Mouse (Mus musculus) limb, embryonic 13.5 days (tissue): ENCODE measurements at regions not wholly inside any gene's neighbourhood (a gene's known extent, or its start where the extent isn't known, plus 50 kb on each side); places are given as distances from the start of the nearest gene placed in this dataset.

Experiments
- ATAC-seq: fragments of 200-750 bp; cut with Nextera tagmentation; 2 replicates; pipeline ENCODE4 v1.8.0; 2017; ENCODE audit warnings: low read depth, moderate number of reproducible peaks, moderate TSS enrichment; ENCODE audit not compliant: low FRiP score
- H3K27ac ChIP-seq: fragments of 300-500 bp; sonication (generic); 2 replicates; pipeline ENCODE4 v1.5.1; 2015; ENCODE audit warnings: inconsistent platforms, mild to moderate bottlenecking, moderate library complexity
- H3K27me3 ChIP-seq: fragments of 300-500 bp; sonication (generic); 2 replicates; pipeline ENCODE4 v1.6.1; 2015; ENCODE audit warnings: mild to moderate bottlenecking, inconsistent platforms
- H3K36me3 ChIP-seq: fragments of 300-500 bp; sonication (generic); 2 replicates; pipeline ENCODE4 v1.6.1; 2015; ENCODE audit warnings: inconsistent platforms, mild to moderate bottlenecking, moderate library complexity
- H3K4me1 ChIP-seq: fragments of 300-500 bp; sonication (generic); 2 replicates; pipeline ENCODE4 v1.6.1; 2015; ENCODE audit warnings: inconsistent platforms
- H3K4me2 ChIP-seq: fragments of 300-500 bp; sonication (generic); replicated peaks from 2 replicates; pipeline ENCODE4 v1.6.1; 2015; ENCODE audit warnings: inconsistent platforms, mild to moderate bottlenecking, moderate library complexity
- H3K4me3 ChIP-seq: fragments of 300-500 bp; sonication (generic); 2 replicates; pipeline ENCODE4 v1.5.1; 2015; ENCODE audit warnings: moderate library complexity, mild to moderate bottlenecking, inconsistent platforms
- H3K9ac ChIP-seq: fragments of 300-500 bp; sonication (generic); 2 replicates; pipeline ENCODE4 v1.6.1; 2015; ENCODE audit warnings: mild to moderate bottlenecking, inconsistent platforms
- H3K9me3 ChIP-seq: fragments of 300-500 bp; sonication (generic); 2 replicates; pipeline ENCODE4 v1.6.1; 2016; ENCODE audit warnings: inconsistent platforms
- WGBS: fragments of 180-500 bp; shearing (Covaris S2); methylation state at CpG from one replicate; pipeline ENCODE4 v1.1.7; 2015; 5-methylcytosine and 5-hydroxymethylcytosine counted together

- WGBS, result 47% methylated on average over 3 of the region's 3 CpGs
- H3K4me3 ChIP-seq, result no peak overlapping the region
- H3K4me2 ChIP-seq, result no peak overlapping the region
- no peaks in the 10 kb centered on the region for H3K4me1 ChIP-seq
- no peak overlapping the region for H3K9ac ChIP-seq
- no peak overlapping the region for H3K27ac ChIP-seq
- H3K36me3 ChIP-seq, result no peaks in the 10 kb centered on the region
- H3K27me3 ChIP-seq, result no peaks in the 10 kb centered on the region
- no peak for ATAC-seq
- no peaks in the 10 kb centered on the region for H3K9me3 ChIP-seq
Observed at GRCm38 (mm10) chr13:110712527-110712926, 317.7 kb downstream of the Plk2 start.

- H3K27me3 ChIP-seq, result no peaks in the 10 kb centered on the region
- no peak overlapping the region for H3K9ac ChIP-seq
- H3K27ac ChIP-seq, result no peak overlapping the region
- WGBS, result 64% methylated on average over 10 of the region's 10 CpGs
- no peaks in the 10 kb centered on the region for H3K36me3 ChIP-seq
- H3K9me3 ChIP-seq, result no peaks in the 10 kb centered on the region
- H3K4me2 ChIP-seq, result no peak overlapping the region
- no peak overlapping the region for H3K4me3 ChIP-seq
- no peak for ATAC-seq
- H3K4me1 ChIP-seq, result peaks cover 18% of the 10 kb centered on the region; the same call in 1 of the 2 replicates
Observed at GRCm38 (mm10) chr13:110722170-110722569, 327.3 kb downstream of the Plk2 start.

GRCm38 (mm10) chr13:110722752-110723151 is 327.9 kb downstream of the Plk2 start:
- Histone ChIP-seq H3K4me3 (no peak overlapping the region), H3K27ac (no peak overlapping the region), H3K9ac (no peak overlapping the region), H3K27me3 (no peaks in the 10 kb centered on the region), H3K9me3 (no peaks in the 10 kb centered on the region), H3K4me2 (no peak overlapping the region), H3K4me1 (peaks cover 19% of the 10 kb centered on the region), H3K36me3 (no peaks in the 10 kb centered on the region)
- ATAC-seq, result no peak
- WGBS, result 25% methylated on average over 6 of the region's 6 CpGs

GRCm38 (mm10) chr13:110724836-110725235 is 330.0 kb downstream of the Plk2 start:
- no peak overlapping the region for H3K9ac ChIP-seq
- no peak overlapping the region for H3K4me3 ChIP-seq
- H3K27me3 ChIP-seq, result no peaks in the 10 kb centered on the region
- H3K9me3 ChIP-seq, result no peaks in the 10 kb centered on the region
- H3K4me1 ChIP-seq, result peaks cover 33% of the 10 kb centered on the region
- WGBS, result 29% methylated on average over 2 of the region's 2 CpGs
- no peak overlapping the region for H3K27ac ChIP-seq
- no peak for ATAC-seq
- no peaks in the 10 kb centered on the region for H3K36me3 ChIP-seq
- H3K4me2 ChIP-seq, result no peak overlapping the region

- Histone ChIP-seq H3K27me3 (no peaks in the 10 kb centered on the region), H3K4me3 (no peak overlapping the region), H3K36me3 (no peaks in the 10 kb centered on the region), H3K9me3 (no peaks in the 10 kb centered on the region), H3K4me1 (peaks cover 33% of the 10 kb centered on the region), H3K4me2 (no peak overlapping the region), H3K9ac (no peak overlapping the region), H3K27ac (no peak overlapping the region)
- 75% methylated on average over 3 of the region's 3 CpGs for WGBS
- ATAC-seq, result no peak
Observed at GRCm38 (mm10) chr13:110725821-110726220, 331.0 kb downstream of the Plk2 start.

GRCm38 (mm10) chr13:110735511-110735910 is 340.7 kb downstream of the Plk2 start:
- 46% methylated on average over 5 of the region's 5 CpGs for WGBS
- Histone ChIP-seq H3K4me1 (peaks cover 4% of the 10 kb centered on the region; the same call in 1 of the 2 replicates), H3K4me3 (no peak overlapping the region), H3K9me3 (no peaks in the 10 kb centered on the region), H3K27ac (no peak overlapping the region), H3K9ac (no peak overlapping the region), H3K27me3 (no peaks in the 10 kb centered on the region), H3K36me3 (no peaks in the 10 kb centered on the region), H3K4me2 (no peak overlapping the region)
- ATAC-seq, result no peak

- H3K4me3 ChIP-seq, result no peak overlapping the region
- H3K36me3 ChIP-seq, result no peaks in the 10 kb centered on the region
- no peaks in the 10 kb centered on the region for H3K4me1 ChIP-seq
- WGBS, result 81% methylated on average over 11 of the region's 11 CpGs
- H3K27me3 ChIP-seq, result no peaks in the 10 kb centered on the region
- H3K27ac ChIP-seq, result no peak overlapping the region
- no peak overlapping the region for H3K9ac ChIP-seq
- ATAC-seq, result no peak
- no peaks in the 10 kb centered on the region for H3K9me3 ChIP-seq
- H3K4me2 ChIP-seq, result no peak overlapping the region
Observed at GRCm38 (mm10) chr13:110741576-110742206, 346.8 kb downstream of the Plk2 start.

- H3K4me2 ChIP-seq, result no peak overlapping the region
- no peaks in the 10 kb centered on the region for H3K9me3 ChIP-seq
- no peak overlapping the region for H3K4me3 ChIP-seq
- no peaks in the 10 kb centered on the region for H3K4me1 ChIP-seq
- no peak overlapping the region for H3K9ac ChIP-seq
- no peak overlapping the region for H3K27ac ChIP-seq
- no peaks in the 10 kb centered on the region for H3K36me3 ChIP-seq
- no peak for ATAC-seq
- H3K27me3 ChIP-seq, result no peaks in the 10 kb centered on the region
- 53% methylated on average over 6 of the region's 6 CpGs for WGBS
Observed at GRCm38 (mm10) chr13:110747223-110747868, 352.5 kb downstream of the Plk2 start.

- Histone ChIP-seq H3K4me2 (no peak overlapping the region), H3K27ac (no peak overlapping the region), H3K4me1 (no peaks in the 10 kb centered on the region; the same call in 1 of the 2 replicates), H3K9me3 (no peaks in the 10 kb centered on the region), H3K4me3 (no peak overlapping the region), H3K36me3 (no peaks in the 10 kb centered on the region), H3K9ac (no peak overlapping the region), H3K27me3 (no peaks in the 10 kb centered on the region)
- WGBS, result 76% methylated on average over 4 of the region's 4 CpGs
- no peak for ATAC-seq
Observed at GRCm38 (mm10) chr13:110752746-110753145, 357.9 kb downstream of the Plk2 start.

GRCm38 (mm10) chr13:110754548-110754947 is 359.7 kb downstream of the Plk2 start:
- H3K9me3 ChIP-seq, result no peaks in the 10 kb centered on the region
- H3K4me2 ChIP-seq, result no peak overlapping the region
- H3K27ac ChIP-seq, result no peak overlapping the region
- H3K36me3 ChIP-seq, result no peaks in the 10 kb centered on the region
- no peak for ATAC-seq
- H3K4me3 ChIP-seq, result no peak overlapping the region
- H3K27me3 ChIP-seq, result no peaks in the 10 kb centered on the region
- H3K4me1 ChIP-seq, result no peaks in the 10 kb centered on the region; the same call in 1 of the 2 replicates
- no peak overlapping the region for H3K9ac ChIP-seq
- 87% methylated on average over 9 of the region's 9 CpGs for WGBS

- ATAC-seq, result no peak
- H3K9me3 ChIP-seq, result no peaks in the 10 kb centered on the region
- no peaks in the 10 kb centered on the region for H3K36me3 ChIP-seq
- H3K27ac ChIP-seq, result no peak overlapping the region
- WGBS, result 65% methylated on average over 2 of the region's 2 CpGs
- no peak overlapping the region for H3K9ac ChIP-seq
- H3K4me2 ChIP-seq, result no peak overlapping the region
- no peak overlapping the region for H3K4me3 ChIP-seq
- no peaks in the 10 kb centered on the region; the same call in 1 of the 2 replicates for H3K4me1 ChIP-seq
- H3K27me3 ChIP-seq, result no peaks in the 10 kb centered on the region
Observed at GRCm38 (mm10) chr13:110756877-110757276, 362.0 kb downstream of the Plk2 start.

GRCm38 (mm10) chr13:110769210-110769609 is 374.4 kb downstream of the Plk2 start:
- peaks cover 8% of the 10 kb centered on the region for H3K4me1 ChIP-seq
- H3K27me3 ChIP-seq, result no peaks in the 10 kb centered on the region
- no peak overlapping the region for H3K4me3 ChIP-seq
- H3K9ac ChIP-seq, result no peak overlapping the region
- no peaks in the 10 kb centered on the region for H3K36me3 ChIP-seq
- no peak overlapping the region for H3K4me2 ChIP-seq
- H3K9me3 ChIP-seq, result no peaks in the 10 kb centered on the region
- H3K27ac ChIP-seq, result no peak overlapping the region
- peak; percentile 40; the same call in 1 of the 2 replicates for ATAC-seq

- Histone ChIP-seq H3K27ac (no peak overlapping the region), H3K4me3 (no peak overlapping the region), H3K9me3 (no peaks in the 10 kb centered on the region), H3K9ac (no peak overlapping the region), H3K4me2 (no peak overlapping the region), H3K36me3 (no peaks in the 10 kb centered on the region), H3K4me1 (no peaks in the 10 kb centered on the region), H3K27me3 (no peaks in the 10 kb centered on the region)
- ATAC-seq, result no peak
Observed at GRCm38 (mm10) chr13:110775251-110775650, 380.4 kb downstream of the Plk2 start.
